ENCODE assay signal across 29 mouse cellular contexts in the genomic region with DNA sequence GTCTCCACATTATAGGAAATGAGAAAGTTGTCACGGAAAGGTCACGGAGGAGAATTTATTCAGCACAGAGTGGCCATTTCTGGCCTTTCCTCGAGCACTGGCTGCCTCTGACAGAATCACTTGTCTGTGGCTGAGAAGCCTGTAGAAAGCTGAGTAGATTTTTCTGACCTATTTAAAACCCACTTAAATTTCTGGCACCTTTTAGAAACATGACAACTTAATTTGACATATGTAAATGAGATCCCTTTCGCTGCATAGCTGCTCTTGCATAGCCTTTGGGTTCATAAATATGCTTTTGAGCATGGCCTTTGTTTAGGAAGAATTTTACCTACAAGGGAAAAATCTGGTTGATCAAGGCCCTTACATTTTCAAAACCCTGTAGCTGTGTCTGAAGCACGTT.
DNase-seq lines count a peak whose midpoint lies in the region; ATAC-seq lines count a peak whose summit lies in the region.
"Had no signal": no experiment of that assay in that cellular context is flagged by ENCODE, and none has a peak within 500 bp of the region (broad histone marks: within the 10 kb centered on the region; RNA-seq: fewer than 3 reads in every experiment).

No protein-coding gene starts in this region.

- H3K9me3 ChIP-seq in midbrain, embryonic 14.5 days (ENCODE audit: control insufficient read depth, low read length): no peaks in the 10 kb centered on the region
- peaks cover 3% of the 10 kb centered on the region; the same call in 1 of the 2 replicates for H3K9me3 ChIP-seq in midbrain, embryonic 10.5 days (replicated peaks)
- no peaks in the 10 kb centered on the region for H3K9me3 ChIP-seq in midbrain, embryonic 16.5 days (replicated peaks; ENCODE audit: control insufficient read depth, low read length, poor library complexity, severe bottlenecking)
- H3K9me3 ChIP-seq: embryonic facial prominence, embryonic 15.5 days; heart, embryonic 10.5 days; heart, embryonic 15.5 days; hindbrain, embryonic 12.5 days; limb, embryonic 10.5 days; limb, embryonic 15.5 days; liver, embryonic 13.5 days had no signal

- peak; percentile 3 for DNase-seq in embryo, embryonic 10.5 days (ENCODE audit: low spot score)
- no peak for DNase-seq in embryo, embryonic 10 days (ENCODE audit: low spot score)
- peak; percentile 15 for DNase-seq in midbrain, embryonic 14.5 days
- DNase-seq in midbrain, embryonic 10.5 days (ENCODE audit: low spot score): no peak
- DNase-seq in left cerebral cortex, postnatal 36 days (ENCODE audit: low spot score in 2 of 2): no peak
- no peak for DNase-seq in kidney, postnatal 4 days
- DNase-seq: adrenal gland, postnatal 14 days; cerebellum, adult 9-10 months; gastrocnemius, postnatal 25 days; heart, adult 11 months; kidney, adult 8-10 months; layer of hippocampus, postnatal 36 days; liver, embryonic 13.5 days; lung, adult 18-20 months; lung, postnatal 4 days; right cerebral cortex, postnatal 4 days; thymus, postnatal 14 days had no signal

- no peak overlapping the region for H3K27ac ChIP-seq in midbrain, embryonic 14.5 days (replicated peaks; ENCODE audit: low read depth, low read length)
- no peak overlapping the region for H3K27ac ChIP-seq in midbrain, embryonic 10.5 days (replicated peaks)
- peak overlapping the region; percentile 18; the same call in 1 of the 2 replicates for H3K27ac ChIP-seq in midbrain, embryonic 16.5 days (ENCODE audit: low read length)
- H3K27ac ChIP-seq: embryonic facial prominence, embryonic 15.5 days; heart, embryonic 10.5 days; heart, embryonic 15.5 days; hindbrain, embryonic 12.5 days; kidney, postnatal 0 days; limb, embryonic 10.5 days; limb, embryonic 15.5 days; liver, embryonic 13.5 days had no signal

- ATAC-seq in midbrain, embryonic 14.5 days (ENCODE audit: low FRiP score, low TSS enrichment): no peak
- 0 out of 2 replicates have a peak, but pooled peaks have one; percentile 39 for ATAC-seq in midbrain, embryonic 16.5 days
- no peak for ATAC-seq in megakaryocyte, adult 5-6 weeks (ENCODE audit: poor library complexity, severe bottlenecking)
- ATAC-seq: intestine, embryonic 16.5 days; lung, postnatal 0 days; Patski had no signal

- H3K27me3 ChIP-seq in midbrain, embryonic 14.5 days (ENCODE audit: control insufficient read depth, insufficient read depth, low read length): no peaks in the 10 kb centered on the region
- H3K27me3 ChIP-seq in midbrain, embryonic 10.5 days (ENCODE audit: low read depth, poor library complexity, severe bottlenecking): no peaks in the 10 kb centered on the region
- H3K27me3 ChIP-seq in midbrain, embryonic 16.5 days (ENCODE audit: control insufficient read depth, insufficient read depth, low read depth, low read length): no peaks in the 10 kb centered on the region
- H3K27me3 ChIP-seq: embryonic facial prominence, embryonic 15.5 days; heart, embryonic 15.5 days; hindbrain, embryonic 12.5 days; limb, embryonic 15.5 days; liver, embryonic 13.5 days; Patski had no signal

- H3K9ac ChIP-seq in midbrain, embryonic 14.5 days (replicated peaks; ENCODE audit: low read length): no peak overlapping the region
- no peak overlapping the region for H3K9ac ChIP-seq in midbrain, embryonic 16.5 days (ENCODE audit: low read depth, low read length)
- H3K9ac ChIP-seq: embryonic facial prominence, embryonic 15.5 days; heart, embryonic 15.5 days; hindbrain, embryonic 12.5 days; limb, embryonic 15.5 days; liver, embryonic 13.5 days had no signal

- no peak overlapping the region for H3K4me3 ChIP-seq in midbrain, embryonic 14.5 days (replicated peaks; ENCODE audit: low read depth, low read length)
- no peak overlapping the region for H3K4me3 ChIP-seq in midbrain, embryonic 10.5 days
- no peak overlapping the region for H3K4me3 ChIP-seq in midbrain, embryonic 16.5 days (ENCODE audit: low read depth, low read length)
- H3K4me3 ChIP-seq: embryonic facial prominence, embryonic 15.5 days; heart, embryonic 10.5 days; heart, embryonic 15.5 days; hindbrain, embryonic 12.5 days; limb, embryonic 10.5 days; limb, embryonic 15.5 days; liver, embryonic 13.5 days had no signal

- no peak overlapping the region for H3K4me2 ChIP-seq in midbrain, embryonic 14.5 days (ENCODE audit: low read length)
- H3K4me2 ChIP-seq in midbrain, embryonic 16.5 days (ENCODE audit: low read length): no peak overlapping the region
- H3K4me2 ChIP-seq: embryonic facial prominence, embryonic 15.5 days; heart, embryonic 15.5 days; hindbrain, embryonic 12.5 days; limb, embryonic 15.5 days; liver, embryonic 13.5 days had no signal

- WGBS in midbrain, embryonic 14.5 days: 64% methylated on average over 5 of the region's 5 CpGs
- 81% methylated on average over 5 of the region's 5 CpGs for WGBS in midbrain, embryonic 10.5 days
- 57% methylated on average over 5 of the region's 5 CpGs for WGBS in midbrain, embryonic 16.5 days

- H3K4me1 ChIP-seq in midbrain, embryonic 14.5 days (ENCODE audit: control insufficient read depth, insufficient read depth, low read length): no peaks in the 10 kb centered on the region
- H3K4me1 ChIP-seq in midbrain, embryonic 10.5 days: no peaks in the 10 kb centered on the region
- no peaks in the 10 kb centered on the region for H3K4me1 ChIP-seq in midbrain, embryonic 16.5 days (ENCODE audit: control insufficient read depth, insufficient read depth, low read length)
- H3K4me1 ChIP-seq: embryonic facial prominence, embryonic 15.5 days; heart, embryonic 10.5 days; heart, embryonic 15.5 days; hindbrain, embryonic 12.5 days; limb, embryonic 10.5 days; limb, embryonic 15.5 days; liver, embryonic 13.5 days had no signal

- intact Hi-C loops in left cerebral cortex, postnatal 36 days (cut with DNase I): no loop called here

- H3K36me3 ChIP-seq in midbrain, embryonic 14.5 days (ENCODE audit: control insufficient read depth, insufficient read depth, low read length): no peaks in the 10 kb centered on the region
- H3K36me3 ChIP-seq in midbrain, embryonic 10.5 days: no peaks in the 10 kb centered on the region
- no peaks in the 10 kb centered on the region for H3K36me3 ChIP-seq in midbrain, embryonic 16.5 days (ENCODE audit: control insufficient read depth, insufficient read depth, low read length)
- H3K36me3 ChIP-seq: embryonic facial prominence, embryonic 15.5 days; heart, embryonic 10.5 days; heart, embryonic 15.5 days; hindbrain, embryonic 12.5 days; limb, embryonic 10.5 days; limb, embryonic 15.5 days; liver, embryonic 13.5 days had no signal

Comparison
In these comparisons a context has a peak if more than half of its experiments do, and no peak if none do; other contexts are left out.
1. DNase-seq: peak in embryo, embryonic 10.5 days (single experiment) and midbrain, embryonic 14.5 days (single experiment); none in embryo, embryonic 10 days (single experiment), midbrain, embryonic 10.5 days (single experiment), left cerebral cortex, postnatal 36 days (0 of 2) and kidney, postnatal 4 days (0 of 2).